Mouse (Mus musculus): ENCODE results near the gene Mob3b.

DNA sequence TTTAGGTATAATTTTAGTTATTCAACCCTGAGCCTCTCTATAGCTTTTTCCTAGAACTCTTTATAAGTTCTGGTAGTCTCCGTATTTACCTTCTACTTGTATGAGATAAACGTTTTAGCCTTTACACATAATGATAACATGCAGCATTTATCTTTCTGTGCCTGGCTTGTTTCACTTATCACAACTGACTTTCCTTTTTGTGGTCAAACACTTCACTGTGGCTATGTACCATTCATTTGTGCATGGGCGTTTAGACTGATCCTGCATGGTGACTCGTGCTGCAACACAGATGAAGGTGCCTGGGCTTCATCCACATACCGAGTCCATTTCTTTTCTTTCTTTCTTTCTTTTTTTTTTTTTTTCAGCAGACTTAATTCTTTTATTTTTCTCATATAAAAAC lies 44.4 kb upstream of the Mob3b start:
- no peak for TF ChIP-seq CTCF (IDR thresholded peaks at IDR 0.05; ENCODE audit: low read depth)
- TF ChIP-seq EP300 (IDR thresholded peaks at IDR 0.05; ENCODE audit: low read depth) = peak; percentile 45
